Mouse (Mus musculus) hindbrain, embryonic 15.5 days (tissue): ENCODE data around the gene Zc3h18. TPM values are rescaled to one million over a fixed set of nuclear protein-coding genes. Genes with fewer than 3 reads are reported as not detected.

Source experiments
- ATAC-seq: fragments of 200-750 bp; cut with Nextera tagmentation; 2 replicates; pipeline ENCODE4 v1.8.0; 2017; ENCODE audit warnings: low read depth, moderate number of reproducible peaks, moderate TSS enrichment; ENCODE audit not compliant: low FRiP score
- H3K27ac ChIP-seq: fragments of 300-500 bp; sonication (generic); replicated peaks from 2 replicates; pipeline ENCODE4 v1.5.1; 2015; ENCODE audit warnings: mild to moderate bottlenecking, inconsistent platforms
- H3K27me3 ChIP-seq: fragments of 300-500 bp; sonication (generic); 2 replicates; pipeline ENCODE4 v1.6.1; 2015; ENCODE audit warnings: control low read depth, inconsistent platforms
- H3K36me3 ChIP-seq: fragments of 300-500 bp; sonication (generic); 2 replicates; pipeline ENCODE4 v1.6.1; 2015; ENCODE audit warnings: control low read depth, inconsistent platforms
- H3K4me1 ChIP-seq: fragments of 300-500 bp; sonication (generic); replicated peaks from 2 replicates; pipeline ENCODE4 v1.6.1; 2015; ENCODE audit warnings: control low read depth, inconsistent platforms
- H3K4me2 ChIP-seq: fragments of 300-500 bp; sonication (generic); 2 replicates; pipeline ENCODE4 v1.6.1; 2015; ENCODE audit warnings: moderate library complexity, mild to moderate bottlenecking, inconsistent platforms
- H3K4me3 ChIP-seq: fragments of 300-500 bp; sonication (generic); 2 replicates; pipeline ENCODE4 v1.5.1; 2015; ENCODE audit warnings: mild to moderate bottlenecking, inconsistent platforms
- H3K9ac ChIP-seq: fragments of 300-500 bp; sonication (generic); 2 replicates; pipeline ENCODE4 v1.6.1; 2015; ENCODE audit warnings: inconsistent platforms
- H3K9me3 ChIP-seq: fragments of 300-500 bp; sonication (generic); 2 replicates; pipeline ENCODE4 v1.6.1; 2016; ENCODE audit warnings: control low read depth, inconsistent platforms
- WGBS: fragments of 180-500 bp; shearing (Covaris S2); methylation state at CpG from one replicate; pipeline ENCODE4 v1.1.7; 2015; 5-methylcytosine and 5-hydroxymethylcytosine counted together
- polyA plus RNA-seq: library from polyadenylated mRNA; unstranded; fragments of >200 nt; fragmentation: Nextera tagmentation; extraction: Ambion mirVana; gene quantifications from 2 replicates; pipeline ENCODE4 v1.2.1, GENCODE M21; 2015

Zc3h18 gene
- polyA plus RNA-seq, 1 experiment from 2014 or later, result 38.1 TPM

DNA sequence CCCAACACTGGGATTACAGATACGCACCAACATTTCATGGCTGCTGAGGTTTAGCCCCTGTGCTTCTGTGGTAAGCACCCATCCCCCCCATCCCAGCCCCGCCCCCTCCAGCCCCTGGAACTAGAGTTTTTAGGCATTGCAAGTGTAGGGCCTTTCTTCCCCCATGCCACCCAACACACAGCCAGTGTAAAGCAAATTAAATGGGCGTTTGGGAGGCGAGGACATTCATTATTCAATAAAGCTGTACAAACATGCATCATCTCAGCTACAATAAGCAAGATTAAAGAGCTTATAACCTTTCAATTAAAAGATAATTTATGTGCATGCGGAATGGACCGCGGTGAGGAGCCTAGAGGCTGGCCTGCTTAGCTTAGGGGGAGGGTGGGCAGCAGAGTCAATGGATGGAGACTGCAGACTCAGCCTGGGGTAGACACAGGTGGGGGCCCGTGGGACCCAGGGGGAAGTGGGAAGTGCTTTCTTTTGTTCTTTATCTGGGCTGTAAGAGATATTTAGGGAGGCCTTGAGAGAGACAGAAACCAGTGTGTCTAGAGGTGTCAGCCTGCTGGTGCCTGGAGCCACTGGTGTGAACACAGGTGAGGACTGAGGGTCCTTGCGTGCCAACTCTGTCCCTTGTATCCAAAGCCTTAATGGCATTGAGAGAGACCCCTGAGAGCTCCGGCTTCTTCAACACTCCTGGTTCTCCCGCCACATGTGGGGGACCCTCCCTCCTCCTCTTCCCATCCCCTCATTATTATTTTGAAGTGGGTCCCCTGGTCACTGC lies 25.9 kb upstream of the Zc3h18 start:
- ATAC-seq, result 0 out of 2 replicates have a peak, but pooled peaks have one; percentile 47
- H3K4me1 ChIP-seq, result peaks cover 13% of the 10 kb centered on the region
- H3K27ac ChIP-seq, result no peak overlapping the region
- H3K4me3 ChIP-seq, result no peak overlapping the region
- 34% methylated on average over 11 of the region's 11 CpGs for WGBS
- no peak overlapping the region for H3K9ac ChIP-seq
- H3K9me3 ChIP-seq, result no peaks in the 10 kb centered on the region
- no peaks in the 10 kb centered on the region for H3K27me3 ChIP-seq
- no peak overlapping the region for H3K4me2 ChIP-seq
- no peaks in the 10 kb centered on the region for H3K36me3 ChIP-seq

GRCm38 (mm10) chr8:122354157-122354556 lies 22.3 kb upstream of the Zc3h18 start:
- 67% methylated on average over 8 of the region's 8 CpGs for WGBS
- no peak overlapping the region for H3K4me2 ChIP-seq
- no peak overlapping the region for H3K27ac ChIP-seq
- H3K4me3 ChIP-seq, result no peak overlapping the region
- no peaks in the 10 kb centered on the region for H3K27me3 ChIP-seq
- ATAC-seq, result no peak
- H3K9ac ChIP-seq, result no peak overlapping the region
- no peaks in the 10 kb centered on the region for H3K36me3 ChIP-seq
- H3K4me1 ChIP-seq, result peaks cover 4% of the 10 kb centered on the region
- no peaks in the 10 kb centered on the region for H3K9me3 ChIP-seq

DNA sequence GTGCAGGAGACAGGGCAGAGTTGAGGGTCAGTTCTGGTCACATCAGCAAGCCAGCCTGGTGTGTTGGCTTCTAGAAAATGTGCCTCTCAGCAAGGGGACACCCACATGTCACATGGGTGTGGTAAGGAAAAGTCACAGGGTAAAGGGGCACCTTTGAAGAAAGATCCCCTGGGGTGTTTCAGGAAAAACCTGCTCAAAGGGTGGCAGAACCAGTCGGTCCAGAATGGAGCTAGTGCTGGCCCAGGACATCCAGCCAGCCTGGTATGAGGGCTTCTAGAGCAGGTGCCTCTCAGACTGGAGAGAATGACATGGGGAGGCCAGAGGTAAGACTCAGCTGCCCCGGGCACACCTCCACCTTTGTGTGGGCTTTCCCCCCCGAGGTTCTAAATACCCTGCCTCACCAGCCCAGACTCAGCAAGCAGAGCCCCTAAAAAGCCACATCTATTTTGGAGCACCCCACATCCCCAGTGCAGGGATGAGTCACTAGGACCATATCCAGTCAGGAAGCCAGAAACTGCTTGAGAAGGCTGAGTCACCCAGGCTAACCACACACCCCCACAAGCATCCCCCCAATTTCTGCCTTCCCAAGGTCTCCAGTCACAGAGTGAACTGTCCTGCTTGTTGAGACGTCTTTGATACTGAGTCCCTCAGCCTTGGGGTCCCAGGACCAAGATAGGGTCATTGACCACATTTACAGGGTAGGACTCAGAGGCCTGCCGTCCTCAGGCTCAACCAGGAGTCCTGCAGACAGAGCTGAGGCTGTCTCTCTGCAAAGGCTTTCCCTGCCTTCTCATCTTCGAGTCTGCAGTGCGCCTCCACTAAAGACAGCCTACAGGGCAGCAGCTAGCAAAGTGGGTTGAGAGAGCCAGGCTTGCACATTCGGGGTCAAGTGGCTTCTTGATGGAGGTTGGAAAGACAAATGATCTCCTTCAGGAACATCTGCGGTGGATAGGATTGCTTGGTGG lies 20.5 kb upstream of the Zc3h18 start:
- WGBS, result 71% methylated on average over 9 of the region's 9 CpGs
- Histone ChIP-seq H3K4me2 (no peak overlapping the region), H3K9ac (no peak overlapping the region), H3K9me3 (no peaks in the 10 kb centered on the region), H3K27ac (no peak overlapping the region), H3K36me3 (no peaks in the 10 kb centered on the region), H3K4me1 (no peaks in the 10 kb centered on the region), H3K4me3 (no peak overlapping the region), H3K27me3 (no peaks in the 10 kb centered on the region)
- ATAC-seq, result no peak

DNA sequence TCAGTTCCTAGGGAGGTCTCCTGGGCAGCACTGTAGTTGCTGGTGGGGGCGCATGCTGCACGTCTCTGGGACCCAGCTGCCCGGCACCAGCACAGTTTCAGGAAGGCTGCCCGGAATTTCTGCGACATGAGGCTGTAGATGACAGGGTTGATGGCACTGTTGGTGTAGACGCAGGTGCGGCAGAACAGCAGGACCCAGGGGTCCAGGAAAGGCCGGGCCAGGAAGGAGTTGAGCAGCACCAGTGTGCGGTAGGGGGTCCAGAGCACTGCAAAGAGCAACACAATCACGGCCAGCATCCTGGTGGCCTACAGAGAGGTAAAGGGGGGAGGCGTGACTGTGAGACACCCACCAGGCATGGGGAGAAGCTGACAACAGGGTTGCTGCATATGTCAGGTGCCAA lies 19.2 kb upstream of the Zc3h18 start:
- no peak overlapping the region for H3K4me2 ChIP-seq
- no peaks in the 10 kb centered on the region for H3K27me3 ChIP-seq
- no peak overlapping the region for H3K9ac ChIP-seq
- H3K4me3 ChIP-seq, result no peak overlapping the region
- no peaks in the 10 kb centered on the region for H3K9me3 ChIP-seq
- H3K27ac ChIP-seq, result no peak overlapping the region
- no peaks in the 10 kb centered on the region for H3K4me1 ChIP-seq
- no peak for ATAC-seq
- WGBS, result 51% methylated on average over 11 of the region's 11 CpGs
- no peaks in the 10 kb centered on the region for H3K36me3 ChIP-seq

GRCm38 (mm10) chr8:122357641-122358040 lies 18.8 kb upstream of the Zc3h18 start:
- no peak overlapping the region for H3K4me3 ChIP-seq
- ATAC-seq, result no peak
- no peaks in the 10 kb centered on the region for H3K27me3 ChIP-seq
- no peak overlapping the region for H3K27ac ChIP-seq
- no peak overlapping the region for H3K4me2 ChIP-seq
- WGBS, result 75% methylated on average over 5 of the region's 5 CpGs
- H3K9ac ChIP-seq, result no peak overlapping the region
- no peaks in the 10 kb centered on the region for H3K9me3 ChIP-seq
- H3K4me1 ChIP-seq, result no peaks in the 10 kb centered on the region
- H3K36me3 ChIP-seq, result no peaks in the 10 kb centered on the region

DNA sequence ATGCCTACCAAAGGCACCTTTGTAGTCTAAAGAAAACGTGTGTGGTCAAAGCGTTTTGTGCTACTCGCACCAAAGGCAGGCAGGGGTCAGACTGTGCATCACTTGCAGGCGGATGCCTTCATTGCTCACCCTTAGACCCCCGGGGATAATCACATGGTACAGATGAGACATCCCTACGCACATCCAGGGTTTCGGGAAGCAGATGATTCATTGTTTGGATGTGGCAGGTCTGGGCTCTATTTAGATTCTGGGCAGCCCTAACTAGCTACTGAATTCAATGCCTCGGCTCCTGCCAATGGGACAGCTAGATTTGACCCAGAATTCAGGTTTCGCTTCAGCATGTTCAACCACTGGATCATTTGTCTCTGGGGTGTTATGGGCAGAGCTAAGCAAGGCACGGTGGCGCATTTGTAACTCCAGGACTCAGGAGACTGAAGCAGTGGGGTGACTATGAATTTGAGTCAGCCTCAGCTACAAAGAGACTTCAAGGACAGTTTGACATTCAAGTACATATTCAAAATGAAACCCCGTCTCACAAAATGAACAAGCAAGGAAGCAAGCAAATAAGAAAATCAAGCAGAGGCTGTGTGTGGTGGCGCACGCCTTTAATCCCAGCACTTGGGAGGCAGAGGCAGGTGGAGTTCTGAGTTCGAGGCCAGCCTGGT lies 17.2 kb upstream of the Zc3h18 start:
- H3K36me3 ChIP-seq, result no peaks in the 10 kb centered on the region
- no peak overlapping the region for H3K9ac ChIP-seq
- H3K27ac ChIP-seq, result no peak overlapping the region
- ATAC-seq, result no peak
- no peaks in the 10 kb centered on the region for H3K4me1 ChIP-seq
- WGBS, result 74% methylated on average over 15 of the region's 15 CpGs
- H3K4me2 ChIP-seq, result no peak overlapping the region
- no peaks in the 10 kb centered on the region for H3K9me3 ChIP-seq
- H3K4me3 ChIP-seq, result no peak overlapping the region
- H3K27me3 ChIP-seq, result 0 out of 2 replicates have a peak, but pooled peaks cover 2% of the 10 kb centered on the region

- no peak for ATAC-seq
- H3K9me3 ChIP-seq, result no peaks in the 10 kb centered on the region
- WGBS, result 82% methylated on average over 7 of the region's 7 CpGs
- H3K4me3 ChIP-seq, result no peak within 1 kb of the TSS
- H3K4me1 ChIP-seq, result no peaks in the 10 kb centered on the region
- H3K27me3 ChIP-seq, result 0 out of 2 replicates have a peak, but pooled peaks cover 2% of the 10 kb centered on the region
- no peaks in the 10 kb centered on the region for H3K36me3 ChIP-seq
- no peak within 1 kb of the TSS for H3K27ac ChIP-seq
- no peak within 1 kb of the TSS for H3K9ac ChIP-seq
- no peak within 1 kb of the TSS for H3K4me2 ChIP-seq
Observed at GRCm38 (mm10) chr8:122360696-122361416, 15.6 kb upstream of the Zc3h18 start, which contains the start of gene Trhr2. TSS of gene Trhr2 (minus strand) at chr8:122360746.

- WGBS, result 46% methylated on average over 5 of the region's 5 CpGs
- Histone ChIP-seq H3K36me3 (no peaks in the 10 kb centered on the region), H3K4me1 (no peaks in the 10 kb centered on the region), H3K9ac (no peak overlapping the region), H3K9me3 (no peaks in the 10 kb centered on the region), H3K4me3 (no peak overlapping the region), H3K27ac (no peak overlapping the region), H3K27me3 (0 out of 2 replicates have a peak, but pooled peaks cover 2% of the 10 kb centered on the region), H3K4me2 (no peak overlapping the region)
- no peak for ATAC-seq
Observed at GRCm38 (mm10) chr8:122362271-122362670, 14.1 kb upstream of the Zc3h18 start.

DNA sequence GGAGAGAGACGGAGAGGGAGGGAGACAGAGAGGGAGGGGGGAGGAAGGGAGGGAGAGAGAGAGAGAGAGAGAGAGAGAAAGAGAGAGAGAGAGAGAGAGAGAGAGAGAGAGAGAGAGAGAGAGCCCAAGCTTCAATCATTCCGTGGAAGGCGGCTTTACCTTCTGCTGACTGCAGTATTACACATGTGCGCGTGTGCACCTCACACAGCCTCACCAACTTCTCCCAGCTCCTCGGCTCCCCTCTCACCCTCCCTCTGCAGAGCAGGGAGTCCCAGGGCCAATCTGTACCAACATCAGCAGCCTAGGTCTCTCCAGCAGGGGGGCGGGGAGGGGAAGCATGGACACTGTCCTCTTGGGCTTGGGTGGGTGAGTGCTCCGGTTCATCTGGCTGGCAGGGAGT lies 13.4 kb upstream of the Zc3h18 start:
- Histone ChIP-seq H3K4me3 (no peak overlapping the region), H3K27ac (no peak overlapping the region), H3K4me1 (no peaks in the 10 kb centered on the region), H3K9ac (no peak overlapping the region), H3K36me3 (no peaks in the 10 kb centered on the region), H3K27me3 (0 out of 2 replicates have a peak, but pooled peaks cover 2% of the 10 kb centered on the region), H3K4me2 (no peak overlapping the region), H3K9me3 (no peaks in the 10 kb centered on the region)
- no peak for ATAC-seq
- 45% methylated on average over 8 of the region's 8 CpGs for WGBS

- 83% methylated on average over 10 of the region's 10 CpGs for WGBS
Observed at GRCm38 (mm10) chr8:122368494-122368893, 7.9 kb upstream of the Zc3h18 start.

GRCm38 (mm10) chr8:122369665-122370064 lies 6.7 kb upstream of the Zc3h18 start:
- Histone ChIP-seq H3K4me1 (no peaks in the 10 kb centered on the region), H3K9ac (no peak overlapping the region), H3K4me2 (no peak overlapping the region), H3K9me3 (no peaks in the 10 kb centered on the region), H3K27me3 (no peaks in the 10 kb centered on the region), H3K36me3 (no peaks in the 10 kb centered on the region), H3K4me3 (no peak overlapping the region), H3K27ac (no peak overlapping the region)
- WGBS, result 15% methylated on average over 9 of the region's 9 CpGs
- ATAC-seq, result peak; percentile 51; the same call in 1 of the 2 replicates

More at GRCm38 (mm10) chr8:122368494-122368893, 7.9 kb upstream of the Zc3h18 start:
- Histone ChIP-seq H3K27ac (no peak overlapping the region), H3K36me3 (no peaks in the 10 kb centered on the region), H3K27me3 (no peaks in the 10 kb centered on the region), H3K4me3 (no peak overlapping the region), H3K4me1 (no peaks in the 10 kb centered on the region), H3K4me2 (no peak overlapping the region), H3K9ac (no peak overlapping the region), H3K9me3 (no peaks in the 10 kb centered on the region)
- ATAC-seq, result no peak
